Mouse (Mus musculus) stomach, postnatal 0 days (tissue): ENCODE measurements around the gene Rad51b.

Experiments used
- CTCF ChIP-seq: IDR thresholded peaks from 2 replicates; pipeline ENCODE4 v1.5.1; 2016; ENCODE audit warnings: antibody characterized with exemption, low read depth, mild to moderate bottlenecking, moderate library complexity
- EP300 ChIP-seq: optimal IDR thresholded peaks from 2 replicates; pipeline ENCODE3; 2016; ENCODE audit warnings: antibody characterized with exemption

DNA sequence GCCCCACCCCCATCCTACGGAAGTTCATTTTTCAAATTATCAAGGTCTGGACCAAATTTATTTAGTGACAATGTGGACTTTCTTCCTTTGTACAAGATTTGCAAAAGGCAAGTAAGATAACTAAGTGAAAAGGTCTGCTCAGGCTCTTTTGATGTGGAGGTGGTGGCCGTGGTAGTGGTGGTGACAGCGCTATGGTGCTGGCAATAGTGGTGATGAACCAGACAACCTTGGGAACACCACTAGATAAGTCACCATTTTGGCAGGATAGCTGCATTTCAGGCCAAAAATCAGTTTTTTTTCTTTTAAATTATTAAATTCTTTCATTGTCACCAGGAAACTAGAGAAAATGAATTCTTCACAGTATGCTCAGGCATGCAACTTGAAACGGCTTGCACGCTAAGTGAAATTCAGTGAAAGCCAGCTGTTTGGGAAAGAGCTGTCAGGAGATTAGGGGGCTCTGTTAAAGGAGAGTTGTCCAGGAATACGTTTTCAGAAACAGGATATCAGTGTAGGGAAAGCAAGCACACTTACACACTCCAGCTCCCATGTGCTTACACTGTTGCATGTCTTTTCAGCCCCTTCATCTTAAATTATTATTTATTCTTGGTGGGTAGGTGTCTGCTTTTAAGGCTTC is 179.4 kb downstream of the Rad51b start:
- TF ChIP-seq EP300 (no peak), CTCF (no peak)
